Mouse (Mus musculus) telencephalon, adult 2 months (tissue): ENCODE data around the gene Lcn12.
A peak's percentile ranks its signal among the peaks of the same experiment; 100 is the strongest.

Experiments used
- DNase-seq: peaks from one replicate; pipeline ENCODE4 v3.0.0-alpha.2; 2011; ENCODE audit warnings: low read depth, low spot score

The Lcn12 gene

GRCm38 (mm10) chr2:25460551-25461309, 33.0 kb downstream of the Lcn12 start, which contains the start of gene Paxx:
Paxx (minus strand) TSS chr2:25461094.
- DNase-seq = peak; percentile 98

GRCm38 (mm10) chr2:25460135-25460534, 33.6 kb downstream of the Lcn12 start:
- DNase-seq = no peak

GRCm38 (mm10) chr2:25458911-25459310, 34.8 kb downstream of the Lcn12 start:
- peak; percentile 6 for DNase-seq

GRCm38 (mm10) chr2:25457022-25457896, 36.5 kb downstream of the Lcn12 start:
- DNase-seq = no peak

DNA sequence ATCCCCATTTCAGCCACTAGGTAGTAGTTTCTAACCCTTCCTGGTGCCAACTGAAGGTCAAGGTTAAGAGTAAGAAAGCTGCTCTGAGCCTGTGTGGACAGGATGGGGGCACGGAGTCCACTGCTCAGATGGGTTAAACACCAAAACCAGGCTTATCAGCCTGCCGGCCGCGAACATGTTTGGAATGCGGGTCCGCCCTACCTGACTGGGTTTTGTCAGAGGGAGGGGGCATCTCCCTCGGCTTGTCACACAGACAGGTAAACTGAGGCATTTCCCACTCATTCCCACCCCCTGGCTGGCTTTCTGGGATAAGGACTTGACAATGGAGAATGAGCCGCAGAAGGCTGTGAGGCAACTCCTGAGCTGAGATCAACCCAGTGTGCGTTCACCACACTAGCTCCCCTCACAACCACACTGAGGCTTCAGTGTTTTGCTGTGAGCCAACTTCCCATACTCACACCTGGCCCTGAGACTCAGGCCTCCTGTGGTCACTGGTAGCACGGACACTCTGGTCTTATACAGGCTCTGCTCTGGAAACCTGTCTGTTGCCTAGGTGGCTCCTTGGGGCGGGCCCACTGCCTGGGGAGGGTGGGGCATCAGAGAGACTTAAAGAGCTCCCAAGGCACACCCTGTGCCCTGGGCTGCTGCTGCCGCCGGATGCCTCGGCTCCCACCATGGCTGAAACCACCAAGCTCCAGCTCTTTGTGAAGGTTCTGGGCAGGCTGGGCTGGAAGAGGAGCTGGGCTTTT, 37.3 kb downstream of the Lcn12 start, which contains the start of gene Clic3:
TSS of gene Clic3 (plus strand) at position 634 of the 749 bp plus-strand sequence.
- DNase-seq = no peak

DNA sequence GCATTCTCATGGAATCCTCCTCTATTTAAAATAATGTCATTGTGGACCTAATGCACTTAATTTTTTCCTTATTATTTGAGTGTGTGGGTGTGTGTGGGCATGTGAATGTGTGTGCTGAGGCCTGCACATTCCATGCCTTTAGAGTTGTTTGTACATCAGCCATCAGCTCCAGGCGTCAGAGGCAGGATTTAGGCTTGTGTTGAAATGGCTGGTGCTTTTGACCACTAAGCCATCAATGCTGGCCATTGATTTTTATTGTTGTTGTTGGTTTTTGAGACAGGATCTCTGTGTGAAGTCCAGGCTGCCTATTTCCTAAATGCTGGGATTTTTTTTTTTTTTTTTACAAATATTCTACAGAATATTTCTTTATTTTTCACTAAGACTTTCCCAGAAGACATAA, 40.8 kb downstream of the Lcn12 start:
- no peak for DNase-seq

- DNase-seq = no peak
Observed at GRCm38 (mm10) chr2:25450853-25451647, 42.7 kb downstream of the Lcn12 start.

DNA sequence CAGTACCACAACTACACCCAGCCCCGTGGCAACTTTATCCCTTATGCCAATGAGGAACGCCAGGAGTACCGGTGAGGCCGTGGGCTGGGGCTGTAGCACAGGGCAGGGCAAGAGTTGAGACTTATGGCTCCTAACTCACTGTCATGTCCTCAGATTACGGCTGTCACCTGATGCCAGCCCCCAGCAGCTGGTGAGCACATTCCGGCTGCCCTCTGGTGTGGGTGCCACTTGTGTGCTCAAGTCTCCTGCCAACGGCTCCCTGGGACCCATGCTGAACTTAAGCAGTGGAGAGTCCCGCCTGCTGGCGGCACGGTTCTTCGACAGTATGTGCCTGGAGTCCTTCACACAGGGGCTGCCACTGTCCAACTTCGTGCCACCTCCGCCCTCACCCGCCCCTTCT, 51.0 kb downstream of the Lcn12 start:
- no peak for DNase-seq

- no peak for DNase-seq
Observed at GRCm38 (mm10) chr2:25441067-25441466, 52.6 kb downstream of the Lcn12 start.
